Mouse (Mus musculus) heart, postnatal 0 days (tissue): ENCODE measurements around the gene Acyp1.

Source experiments
- CTCF ChIP-seq: IDR thresholded peaks from 2 replicates; pipeline ENCODE4 v1.5.1; 2016; ENCODE audit warnings: antibody characterized with exemption, control low read depth, low read depth
- EP300 ChIP-seq: IDR thresholded peaks from 2 replicates; pipeline ENCODE4 v1.6.1; 2016; ENCODE audit warnings: antibody characterized with exemption, low read depth

DNA sequence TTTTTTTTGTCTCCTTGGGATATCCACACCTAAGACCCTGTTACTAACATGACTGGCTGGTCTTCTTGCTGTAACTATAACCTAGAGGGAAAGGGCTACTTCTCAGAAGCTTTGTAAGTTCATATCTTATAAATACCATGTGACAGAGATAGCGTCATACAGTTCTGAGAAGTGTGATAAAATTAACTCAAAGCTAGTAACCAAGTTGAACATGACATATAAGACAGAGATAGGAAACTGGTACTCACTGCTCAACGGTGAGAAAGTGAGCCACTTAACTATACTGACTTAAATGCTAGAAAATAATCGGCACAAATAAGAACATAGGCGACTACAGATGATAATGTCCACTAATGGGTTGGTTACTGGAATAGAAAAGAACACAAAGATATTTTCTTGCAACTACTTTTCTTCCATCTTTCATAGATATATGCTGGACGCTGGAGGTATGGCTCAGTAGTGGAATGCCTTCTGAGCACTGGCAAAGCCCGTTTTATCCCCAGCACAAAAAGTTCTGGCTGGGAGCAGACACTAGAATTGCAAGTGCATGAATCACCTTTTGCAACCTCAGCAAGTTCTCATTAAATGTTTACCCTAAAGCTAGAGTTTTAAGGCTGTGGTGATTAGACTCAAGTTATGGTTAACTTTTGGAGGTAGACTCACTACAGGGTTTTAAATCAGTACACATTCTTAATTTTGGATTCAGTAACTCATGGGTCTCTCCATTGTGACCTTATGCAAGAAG is 49.5 kb upstream of the Acyp1 start:
- no peak for TF ChIP-seq EP300
- TF ChIP-seq CTCF = no peak
